Mouse (Mus musculus) intestine, postnatal 0 days (tissue): ENCODE measurements around the gene Slc12a8. TPM values are rescaled to one million over a fixed set of nuclear protein-coding genes. Genes with fewer than 3 reads are reported as not detected.

ENCODE experiments used
- ATAC-seq: fragments of 200-750 bp; cut with Nextera tagmentation; 2 replicates; pipeline ENCODE4 v1.8.0; 2017; ENCODE audit warnings: mild to moderate bottlenecking, moderate TSS enrichment, moderate library complexity
- H3K27ac ChIP-seq: fragments of 300-500 bp; sonication (generic); 2 replicates; pipeline ENCODE4 v1.5.1; 2014; ENCODE audit warnings: mild to moderate bottlenecking, low read depth, low read length, moderate library complexity
- H3K27me3 ChIP-seq: fragments of 300-500 bp; sonication (generic); replicated peaks from 2 replicates; pipeline ENCODE4 v1.6.1; 2014; ENCODE audit warnings: low read length, mixed read lengths; ENCODE audit not compliant: control insufficient read depth, insufficient read depth
- H3K36me3 ChIP-seq: fragments of 300-500 bp; sonication (generic); 2 replicates; pipeline ENCODE4 v1.6.1; 2014; ENCODE audit warnings: mild to moderate bottlenecking, moderate library complexity; ENCODE audit not compliant: control insufficient read depth, insufficient read depth
- H3K4me1 ChIP-seq: fragments of 300-500 bp; sonication (generic); replicated peaks from 2 replicates; pipeline ENCODE4 v1.6.1; 2014; ENCODE audit warnings: antibody characterized with exemption, low read length, mixed read lengths; ENCODE audit not compliant: control insufficient read depth, insufficient read depth
- H3K4me2 ChIP-seq: fragments of 300-500 bp; sonication (generic); replicated peaks from 2 replicates; pipeline ENCODE4 v1.6.1; 2014; ENCODE audit warnings: low read depth, mild to moderate bottlenecking, moderate library complexity
- H3K4me3 ChIP-seq: fragments of 300-500 bp; sonication (generic); 2 replicates; pipeline ENCODE4 v1.5.1; 2014; ENCODE audit warnings: low read depth, low read length
- H3K9ac ChIP-seq: fragments of 300-500 bp; sonication (generic); 2 replicates; pipeline ENCODE4 v1.6.1; 2014; ENCODE audit warnings: mild to moderate bottlenecking, low read depth, low read length
- H3K9me3 ChIP-seq: fragments of 300-500 bp; sonication (generic); 2 replicates; pipeline ENCODE4 v1.6.1; 2016; ENCODE audit warnings: mixed run types; ENCODE audit not compliant: control insufficient read depth
- CTCF ChIP-seq: sonication (generic); IDR thresholded peaks from 2 replicates; pipeline ENCODE4 v1.5.1; 2016; ENCODE audit warnings: low read depth, mild to moderate bottlenecking, control low read depth, antibody characterized with exemption, moderate library complexity
- WGBS: fragments of 180-500 bp; shearing (Covaris S2); extraction: QIAGEN DNeasy Blood & Tissue Kit; methylation state at CpG from one replicate; pipeline ENCODE4 v1.1.7; 2014; 5-methylcytosine and 5-hydroxymethylcytosine counted together
- polyA plus RNA-seq: library from polyadenylated mRNA; unstranded; fragments of >200 nt; fragmentation: Nextera tagmentation; extraction: Ambion mirVana; gene quantifications from 2 replicates; pipeline ENCODE4 v1.2.1, GENCODE M21; 2015

Gene Slc12a8
- polyA plus RNA-seq, 1 experiment from 2014 or later: 4.9 TPM

DNA sequence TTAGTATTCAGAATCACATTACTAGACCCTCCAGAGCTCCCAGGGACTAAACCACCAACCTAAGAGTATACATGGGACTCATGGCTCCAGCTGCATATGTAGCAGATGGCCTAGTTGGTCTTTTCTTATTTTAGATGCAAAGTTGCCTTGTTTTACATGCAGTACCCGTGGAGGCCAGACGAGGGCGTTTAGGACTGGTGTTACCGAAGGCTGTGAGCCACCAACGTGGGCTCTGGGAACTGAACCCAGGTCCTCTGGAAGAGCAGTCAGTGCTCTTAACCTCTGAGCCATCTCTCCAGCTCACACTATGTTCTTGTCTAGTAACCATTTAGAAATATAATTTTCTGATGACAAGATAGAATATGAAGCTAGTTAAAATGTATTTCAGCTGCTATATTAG, 83.1 kb downstream of the Slc12a8 start:
- WGBS: 24% methylated on average over 5 of the region's 5 CpGs
- Histone ChIP-seq H3K36me3 (no peaks in the 10 kb centered on the region), H3K9me3 (no peaks in the 10 kb centered on the region), H3K4me1 (0 out of 2 replicates have a peak, but pooled peaks cover 3% of the 10 kb centered on the region), H3K4me2 (no peak overlapping the region), H3K27ac (no peak overlapping the region), H3K4me3 (no peak overlapping the region), H3K9ac (no peak overlapping the region), H3K27me3 (no peaks in the 10 kb centered on the region)
- no peak for ATAC-seq
- peak; percentile 65 for TF ChIP-seq CTCF

DNA sequence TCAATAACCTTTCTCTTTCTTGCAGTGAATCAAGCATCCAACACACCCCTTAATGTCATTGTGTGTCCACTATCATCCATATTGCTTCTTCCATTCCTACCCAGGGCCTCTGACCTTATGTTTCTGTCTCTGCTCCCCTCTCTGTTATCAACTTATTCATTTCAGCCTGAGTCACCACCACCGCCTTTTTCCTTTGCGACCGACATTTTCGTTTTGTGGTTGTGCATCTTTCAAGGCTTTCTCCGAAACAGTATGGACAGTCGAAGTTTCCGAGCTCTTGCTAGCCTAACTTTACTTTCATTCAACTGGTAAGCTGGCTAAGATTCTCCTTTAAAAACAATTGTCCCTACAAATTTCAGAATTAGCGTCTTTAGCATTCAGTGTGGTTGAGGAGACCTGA, 84.2 kb downstream of the Slc12a8 start:
- Histone ChIP-seq H3K27me3 (no peaks in the 10 kb centered on the region), H3K27ac (no peak overlapping the region), H3K9ac (no peak overlapping the region), H3K4me3 (no peak overlapping the region), H3K4me1 (no peaks in the 10 kb centered on the region), H3K36me3 (no peaks in the 10 kb centered on the region), H3K4me2 (no peak overlapping the region), H3K9me3 (no peaks in the 10 kb centered on the region)
- no peak for TF ChIP-seq CTCF
- ATAC-seq: no peak
- 95% methylated on average over 8 of the region's 8 CpGs for whole genome bisulfite sequencing

DNA sequence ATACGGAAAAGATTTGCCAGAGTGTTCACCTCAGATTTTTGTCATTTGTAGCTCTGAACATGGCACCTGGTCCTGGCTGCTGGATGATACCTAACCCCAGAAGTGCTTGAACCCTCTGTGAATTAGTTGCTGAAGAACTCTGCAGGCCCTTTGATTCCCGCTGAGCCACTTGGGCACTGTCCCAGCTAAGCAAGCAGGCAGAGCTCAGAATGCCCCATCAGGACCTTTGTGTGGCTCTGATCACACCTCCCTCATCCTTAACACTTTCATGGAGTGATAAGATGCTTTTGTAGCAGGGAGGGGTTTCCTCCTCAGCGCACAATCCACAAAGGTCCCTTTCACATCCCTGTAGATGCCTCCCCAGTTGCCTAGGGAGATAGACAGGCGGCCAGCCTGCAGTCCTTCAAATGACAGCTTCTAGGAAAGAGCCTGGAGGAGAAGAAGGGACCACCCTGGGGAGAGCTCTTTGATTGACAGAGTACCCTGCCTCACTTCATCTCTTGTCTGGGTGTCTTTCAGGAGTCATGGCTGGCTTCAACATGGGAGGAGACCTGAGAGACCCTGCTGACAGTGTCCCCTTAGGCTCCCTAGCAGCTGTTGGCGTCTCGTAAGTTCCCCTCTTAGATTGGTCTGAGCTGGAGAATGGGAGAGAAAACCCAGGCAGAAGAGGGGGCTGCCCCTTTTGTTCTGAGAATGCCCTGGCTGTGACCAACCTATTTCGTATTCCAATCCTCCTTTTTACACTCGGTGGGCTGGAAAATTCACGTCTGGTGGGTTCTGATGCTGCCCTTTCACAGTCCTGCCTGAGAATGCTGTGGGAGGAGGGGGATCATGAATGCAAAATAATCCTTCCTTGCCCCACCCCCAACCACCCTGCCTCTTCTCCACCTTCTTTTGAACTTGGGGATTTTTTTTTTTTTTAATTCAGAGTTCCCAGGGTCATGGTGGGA, 88.8 kb downstream of the Slc12a8 start:
- Histone ChIP-seq H3K4me3 (no peak overlapping the region), H3K4me2 (no peak overlapping the region), H3K9ac (no peak overlapping the region), H3K36me3 (no peaks in the 10 kb centered on the region), H3K4me1 (no peaks in the 10 kb centered on the region), H3K27ac (no peak overlapping the region), H3K9me3 (no peaks in the 10 kb centered on the region), H3K27me3 (no peaks in the 10 kb centered on the region)
- no peak for ATAC-seq
- no peak for TF ChIP-seq CTCF
- WGBS: 62% methylated on average over 9 of the region's 9 CpGs

DNA sequence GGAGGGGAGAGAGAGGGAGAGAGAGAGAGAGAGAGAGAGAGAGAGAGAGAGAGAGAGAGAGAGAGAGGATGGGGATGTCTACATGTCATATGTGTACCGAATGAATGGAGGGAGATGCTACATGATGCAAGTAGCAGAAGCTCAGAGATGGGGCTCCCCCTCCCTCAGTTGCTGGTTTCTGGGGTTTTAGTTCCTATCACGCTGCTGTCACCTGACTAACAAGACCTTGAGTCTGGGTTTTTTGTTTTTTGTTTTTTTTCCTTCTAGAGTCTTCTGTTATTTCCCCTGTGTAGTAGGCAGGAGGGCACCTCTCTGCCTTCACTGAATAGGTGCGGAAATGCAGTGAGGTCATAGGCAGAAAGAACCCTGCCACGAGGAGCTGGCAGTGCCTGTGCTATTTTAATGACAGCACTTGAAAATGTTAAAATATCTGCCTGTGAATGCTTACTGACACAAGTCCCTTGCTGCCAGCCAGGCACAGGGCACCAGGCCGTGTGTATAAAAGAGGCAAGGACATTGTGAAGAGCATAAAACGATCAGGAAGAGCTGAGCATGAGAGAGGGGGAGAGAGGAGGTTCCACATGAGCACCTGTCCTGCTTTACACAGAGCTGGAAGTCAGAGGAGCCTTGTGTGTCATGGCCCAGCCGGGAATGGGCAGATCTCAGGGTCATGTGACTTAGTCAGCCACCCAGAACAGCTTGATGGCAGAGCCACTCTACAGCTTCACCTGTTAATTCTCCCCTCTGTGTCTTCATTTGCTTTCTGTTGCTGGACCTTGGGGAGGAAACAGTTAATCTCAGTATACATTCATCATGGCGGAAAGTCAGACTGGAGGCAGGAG, 89.8 kb downstream of the Slc12a8 start:
- no peak for TF ChIP-seq CTCF
- no peak overlapping the region for H3K4me3 ChIP-seq
- H3K9ac ChIP-seq: no peak overlapping the region
- no peaks in the 10 kb centered on the region for H3K27me3 ChIP-seq
- H3K4me2 ChIP-seq: no peak overlapping the region
- no peak for ATAC-seq
- H3K4me1 ChIP-seq: no peaks in the 10 kb centered on the region
- no peaks in the 10 kb centered on the region for H3K9me3 ChIP-seq
- H3K27ac ChIP-seq: no peak overlapping the region
- no peaks in the 10 kb centered on the region for H3K36me3 ChIP-seq
- 61% methylated on average over 8 of the region's 8 CpGs for WGBS

DNA sequence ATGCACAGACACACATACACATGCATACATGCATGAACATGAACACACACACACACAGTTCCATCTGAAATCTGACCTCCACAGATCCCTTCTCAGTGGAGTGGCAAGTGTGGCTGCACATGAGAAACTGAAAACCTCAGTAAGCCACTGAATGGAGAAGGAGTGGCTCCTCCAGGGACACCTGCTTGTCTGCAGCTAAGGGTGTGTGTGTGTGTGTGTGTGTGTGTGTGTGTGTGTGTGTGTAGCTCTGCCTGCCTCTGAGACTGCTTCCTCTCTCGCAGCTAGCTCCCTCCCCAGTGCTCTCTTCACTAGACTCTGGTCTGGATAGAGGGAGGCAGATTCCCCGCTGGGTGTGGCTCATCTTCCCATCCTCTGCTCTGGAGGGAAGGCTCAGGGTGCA, 92.4 kb downstream of the Slc12a8 start:
- Histone ChIP-seq H3K27me3 (no peaks in the 10 kb centered on the region), H3K4me1 (no peaks in the 10 kb centered on the region), H3K4me3 (no peak overlapping the region), H3K9me3 (no peaks in the 10 kb centered on the region), H3K4me2 (no peak overlapping the region), H3K9ac (no peak overlapping the region), H3K27ac (no peak overlapping the region), H3K36me3 (no peaks in the 10 kb centered on the region)
- TF ChIP-seq CTCF: no peak
- WGBS: 64% methylated on average over 2 of the region's 2 CpGs
- 0 out of 2 replicates have a peak, but pooled peaks have one; percentile 10 for ATAC-seq

DNA sequence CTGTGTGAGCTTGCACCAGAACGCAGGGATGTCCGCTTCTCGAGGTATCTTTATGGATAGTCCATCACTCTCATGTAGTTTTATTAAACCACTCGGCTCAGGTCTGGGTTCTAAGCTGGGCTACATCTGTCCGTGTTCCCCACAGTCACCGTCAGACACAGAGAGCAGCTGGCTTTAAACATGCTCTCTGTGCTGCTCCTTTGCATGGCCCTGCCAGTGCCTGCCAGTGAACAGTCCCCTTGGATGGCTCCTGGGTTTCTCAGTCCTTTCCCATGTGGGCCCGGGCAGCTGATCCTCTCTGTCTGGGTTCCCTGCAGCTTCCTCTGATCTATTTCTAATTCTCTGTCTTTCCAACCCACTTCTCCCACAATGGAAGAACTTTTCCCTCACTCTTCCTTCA, 93.3 kb downstream of the Slc12a8 start:
- ATAC-seq: no peak
- 85% methylated on average over 7 of the region's 7 CpGs for WGBS

More for the DNA sequence above, 93.3 kb downstream of the Slc12a8 start:
- Histone ChIP-seq H3K4me1 (no peaks in the 10 kb centered on the region), H3K4me2 (no peak overlapping the region), H3K9ac (no peak overlapping the region), H3K27me3 (no peaks in the 10 kb centered on the region), H3K9me3 (no peaks in the 10 kb centered on the region), H3K27ac (no peak overlapping the region), H3K4me3 (no peak overlapping the region), H3K36me3 (no peaks in the 10 kb centered on the region)
- no peak for TF ChIP-seq CTCF
